9 mouse cellular contexts compared by ENCODE assay signal in the genomic region with DNA sequence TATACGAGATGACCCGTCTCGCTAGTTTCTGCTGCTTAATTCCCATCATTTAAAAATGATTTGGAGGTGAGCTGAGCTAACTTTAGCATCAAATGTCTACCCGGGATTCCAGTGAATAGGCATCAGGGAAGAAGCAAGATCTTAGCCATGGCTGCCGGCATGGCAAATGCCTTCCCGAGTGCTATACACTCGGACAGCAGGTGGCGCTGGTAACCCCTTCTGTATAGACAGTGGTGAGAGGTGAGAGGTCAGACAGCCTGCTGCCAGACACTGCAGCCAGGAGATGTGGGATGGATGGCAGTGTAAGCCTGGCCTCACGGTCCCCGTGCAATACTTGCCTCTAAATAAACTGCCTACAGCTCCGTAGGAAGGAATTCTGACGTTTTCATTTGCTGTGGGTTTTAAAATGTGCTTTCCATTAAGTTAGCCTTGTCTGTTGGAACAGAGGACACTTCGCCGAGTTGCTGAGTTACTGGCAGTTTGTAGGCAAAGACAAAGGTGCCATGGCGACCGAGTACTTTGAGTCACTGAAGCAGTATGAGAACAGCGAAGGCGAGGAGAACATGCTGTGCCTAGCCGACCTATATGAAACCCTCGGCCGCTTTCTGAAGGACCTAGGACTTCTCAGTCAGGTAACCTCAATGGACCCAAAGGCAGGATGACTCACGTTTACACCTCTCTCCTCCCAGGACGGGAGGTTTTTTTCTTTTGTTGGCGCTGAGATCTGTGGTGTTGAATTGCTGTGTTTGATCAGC. TPM values are rescaled to one million over a fixed set of nuclear protein-coding genes. Genes with fewer than 3 reads are reported as not detected.
DNase-seq lines count a peak whose midpoint lies in the region; ATAC-seq and TF ChIP-seq lines count a peak whose summit lies in the region.
"Had no signal": no experiment of that assay in that cellular context is flagged by ENCODE, and none has a peak within 500 bp of the region (broad histone marks: within the 10 kb centered on the region; RNA-seq: fewer than 3 reads in every experiment).

No protein-coding gene starts in this region.

- CTCF ChIA-PET in Patski (lab: Charles Lee) = interaction anchor here (1.2 to 2.1 kb wide), 3 partner anchors 9 to 58 kb away, joined by 3 to 9 read pairs (median 3); no protein-coding TSS in a partner anchor

- H3K27ac ChIP-seq in limb, embryonic 11.5 days (replicated peaks; ENCODE audit: low read depth, low read length) = no peak overlapping the region
- no peak overlapping the region for H3K27ac ChIP-seq in neural tube, embryonic 14.5 days (ENCODE audit: low read depth, low read length)

- in situ Hi-C loops in Patski (cut with MboI; ENCODE audit: low pct_unique_long_range_greater_than_20kb) = no loop called here

- no peaks in the 10 kb centered on the region for H3K36me3 ChIP-seq in limb, embryonic 11.5 days (ENCODE audit: control insufficient read depth, insufficient read depth, low read length)
- H3K36me3 ChIP-seq in neural tube, embryonic 14.5 days (ENCODE audit: control insufficient read depth, insufficient read depth, low read length) = peaks cover 4% of the 10 kb centered on the region; the same call in 1 of the 2 replicates

- DNase-seq in 3T3-L1 (ENCODE audit: low read depth, low spot score) = peak; percentile 68
- DNase-seq in Patski (ENCODE audit: low read depth, low spot score) = peak; percentile 1
- DNase-seq in cerebellum, postnatal 14 days = peak; percentile 73 to 86
- peak; percentile 38 to 47 for DNase-seq in gastrocnemius, adult 8-10 months (ENCODE audit: low spot score in 2 of 2)
- peak; percentile 57 to 80 for DNase-seq in kidney, adult 8-10 months
- peak; percentile 87 for DNase-seq in limb, embryonic 11.5 days (ENCODE audit: low spot score)
- peak; percentile 87 for DNase-seq in testis, postnatal 10 days (ENCODE audit: low spot score)

- no peaks in the 10 kb centered on the region for H3K9me3 ChIP-seq in limb, embryonic 11.5 days (ENCODE audit: control insufficient read depth, low read length)
- no peaks in the 10 kb centered on the region for H3K9me3 ChIP-seq in neural tube, embryonic 14.5 days (ENCODE audit: control insufficient read depth, low read length)

- H3K4me1 ChIP-seq in limb, embryonic 11.5 days (ENCODE audit: control insufficient read depth, insufficient read depth, low read length) = no peaks in the 10 kb centered on the region
- no peaks in the 10 kb centered on the region for H3K4me1 ChIP-seq in neural tube, embryonic 14.5 days (ENCODE audit: control insufficient read depth, insufficient read depth, low read length)

- POLR2A ChIA-PET in Patski (lab: Charles Lee) = no interaction called here

- H3K4me3 ChIP-seq in limb, embryonic 11.5 days (ENCODE audit: low read depth, low read length) = no peak overlapping the region
- no peak overlapping the region for H3K4me3 ChIP-seq in neural tube, embryonic 14.5 days (ENCODE audit: low read depth, low read length)

- TF ChIP-seq CTCF in Patski (IDR thresholded peaks at IDR 0.05) = peak; percentile 80

- WGBS in limb, embryonic 11.5 days = 48% methylated on average over 24 of the region's 24 CpGs
- WGBS in neural tube, embryonic 14.5 days = 49% methylated on average over 24 of the region's 24 CpGs

- H3K9ac ChIP-seq in limb, embryonic 11.5 days (ENCODE audit: low read length) = no peak overlapping the region
- H3K9ac ChIP-seq in neural tube, embryonic 14.5 days (replicated peaks; ENCODE audit: low read depth, low read length) = no peak overlapping the region

- ATAC-seq in Patski = peak; percentile 93
- ATAC-seq in limb, embryonic 11.5 days (ENCODE audit: insufficient number of reproducible peaks, low FRiP score, low TSS enrichment, low read depth) = peak; percentile 62; the same call in 1 of the 2 replicates
- 0 out of 2 replicates have a peak, but pooled peaks have one; percentile 21 for ATAC-seq in neural tube, embryonic 14.5 days (ENCODE audit: low read depth)

- no peaks in the 10 kb centered on the region for H3K27me3 ChIP-seq in Patski
- no peaks in the 10 kb centered on the region for H3K27me3 ChIP-seq in limb, embryonic 11.5 days (ENCODE audit: control insufficient read depth, insufficient read depth, low read length)
- no peaks in the 10 kb centered on the region for H3K27me3 ChIP-seq in neural tube, embryonic 14.5 days (ENCODE audit: control insufficient read depth, insufficient read depth, low read length)

- no peak overlapping the region for H3K4me2 ChIP-seq in limb, embryonic 11.5 days (ENCODE audit: low read depth, severe bottlenecking)
- H3K4me2 ChIP-seq in neural tube, embryonic 14.5 days (ENCODE audit: low read depth, low read length) = no peak overlapping the region

RNA-seq across cellular contexts. Expression of a gene that starts 5.0 kb away (rescaled TPM):
- polyA plus RNA-seq in Patski (2021) = not detected
- not detected for total RNA-seq in gastrocnemius, adult 8-10 months (2022)
- not detected in 2 replicates for polyA plus RNA-seq in limb, embryonic 11.5 days (2014; fragmentation: Nextera tagmentation; extraction: Ambion mirVana)
- not detected in 2 replicates for polyA plus RNA-seq in neural tube, embryonic 14.5 days (2014; fragmentation: Nextera tagmentation; extraction: Ambion mirVana)
- polyA plus RNA-seq: heart, embryonic 14.5 days had no signal

RNA-seq across cellular contexts. Expression of a gene that starts 27.5 kb away (rescaled TPM):
- 42.2 TPM for polyA plus RNA-seq in Patski (2021)
- 10 to 100 TPM; 11.0 to 14.9 (median 12.4) TPM for total RNA-seq in gastrocnemius, adult 8-10 months (2022)
- 63.9 and 64.0 TPM in 2 replicates for polyA plus RNA-seq in limb, embryonic 11.5 days (2014; fragmentation: Nextera tagmentation; extraction: Ambion mirVana)
- polyA plus RNA-seq in neural tube, embryonic 14.5 days (2014; fragmentation: Nextera tagmentation; extraction: Ambion mirVana) = 72.6 and 83.2 TPM in 2 replicates

RNA-seq across cellular contexts. Expression of a gene that starts 27.7 kb away (rescaled TPM):
- 24.7 TPM for polyA plus RNA-seq in Patski (2021)
- total RNA-seq in gastrocnemius, adult 8-10 months (2022) = 10 to 100 TPM; 44.8 to 52.2 (median 51.3) TPM
- polyA plus RNA-seq in limb, embryonic 11.5 days (2014; fragmentation: Nextera tagmentation; extraction: Ambion mirVana) = 10.3 and 11.6 TPM in 2 replicates
- 7.8 and 8.8 TPM in 2 replicates for polyA plus RNA-seq in neural tube, embryonic 14.5 days (2014; fragmentation: Nextera tagmentation; extraction: Ambion mirVana)

RNA-seq across cellular contexts. Expression of a gene that starts 33.1 kb away (rescaled TPM):
- polyA plus RNA-seq in Patski (2021) = 4.2 TPM
- 1 to 10 TPM in 3 of 4 experiments, under 1 TPM in 1; 0.99 to 2.7 (median 1.1) TPM for total RNA-seq in gastrocnemius, adult 8-10 months (2022)
- polyA plus RNA-seq in limb, embryonic 11.5 days (2014; fragmentation: Nextera tagmentation; extraction: Ambion mirVana) = 5.5 and 6.1 TPM in 2 replicates
- 3.6 and 5.0 TPM in 2 replicates for polyA plus RNA-seq in neural tube, embryonic 14.5 days (2014; fragmentation: Nextera tagmentation; extraction: Ambion mirVana)

Comparison
In these comparisons a context has a peak if more than half of its experiments do, and no peak if none do; other contexts are left out.
1. DNase-seq: peak in every context shown above with its lines; median percentile 87 in limb, embryonic 11.5 days; 87 in testis, postnatal 10 days; 80 in cerebellum, postnatal 14 days; 68 in kidney, adult 8-10 months; 68 in 3T3-L1; 42 in gastrocnemius, adult 8-10 months; 1 in Patski.
2. ATAC-seq: peak in every context shown above with its lines; median percentile 93 in Patski; 62 in limb, embryonic 11.5 days; 21 in neural tube, embryonic 14.5 days.